Mouse (Mus musculus): Measurements from ENCODE around the gene Ubr2. TPM values are rescaled to one million over a fixed set of nuclear protein-coding genes. Genes with fewer than 3 reads are reported as not detected.

Gene Ubr2
- total RNA-seq, 2 experiments from 2014 or later = 33.7 to 40.0 TPM

DNA sequence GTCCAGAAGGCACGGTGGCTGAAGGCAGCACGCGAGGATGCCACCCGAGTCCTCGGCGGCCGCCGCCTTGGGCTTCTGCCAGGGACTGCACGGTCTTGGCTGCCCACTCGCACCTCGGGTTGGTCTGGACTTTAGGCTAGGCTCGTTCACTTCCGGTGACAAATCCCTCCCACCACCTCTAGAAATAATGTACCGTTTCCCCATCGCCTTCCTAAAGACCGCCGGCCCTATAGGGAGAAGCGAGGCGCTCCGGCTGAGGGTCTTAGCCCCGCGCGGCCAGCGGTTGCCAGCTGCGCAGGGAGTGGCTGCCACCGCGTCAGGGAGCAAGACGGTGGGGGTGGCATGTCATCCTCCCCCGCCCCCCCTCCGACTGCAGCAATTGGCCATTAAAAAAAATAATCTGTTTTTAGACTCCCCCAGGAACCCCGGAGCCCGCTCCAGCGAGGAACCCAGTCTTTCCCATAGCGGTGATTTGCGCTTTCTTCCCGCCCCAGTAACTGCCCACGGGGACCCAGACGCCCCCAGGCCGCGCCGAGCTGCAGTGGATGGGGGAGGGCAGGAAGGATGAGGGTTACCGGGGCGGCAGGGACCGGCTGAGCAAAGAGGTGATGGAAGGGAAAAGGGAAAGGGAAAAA is 120.8 kb downstream of the Ubr2 start:
- ATAC-seq (replicated peaks; ENCODE audit: low FRiP score, low TSS enrichment, poor library complexity, severe bottlenecking) = peak; percentile 8

DNA sequence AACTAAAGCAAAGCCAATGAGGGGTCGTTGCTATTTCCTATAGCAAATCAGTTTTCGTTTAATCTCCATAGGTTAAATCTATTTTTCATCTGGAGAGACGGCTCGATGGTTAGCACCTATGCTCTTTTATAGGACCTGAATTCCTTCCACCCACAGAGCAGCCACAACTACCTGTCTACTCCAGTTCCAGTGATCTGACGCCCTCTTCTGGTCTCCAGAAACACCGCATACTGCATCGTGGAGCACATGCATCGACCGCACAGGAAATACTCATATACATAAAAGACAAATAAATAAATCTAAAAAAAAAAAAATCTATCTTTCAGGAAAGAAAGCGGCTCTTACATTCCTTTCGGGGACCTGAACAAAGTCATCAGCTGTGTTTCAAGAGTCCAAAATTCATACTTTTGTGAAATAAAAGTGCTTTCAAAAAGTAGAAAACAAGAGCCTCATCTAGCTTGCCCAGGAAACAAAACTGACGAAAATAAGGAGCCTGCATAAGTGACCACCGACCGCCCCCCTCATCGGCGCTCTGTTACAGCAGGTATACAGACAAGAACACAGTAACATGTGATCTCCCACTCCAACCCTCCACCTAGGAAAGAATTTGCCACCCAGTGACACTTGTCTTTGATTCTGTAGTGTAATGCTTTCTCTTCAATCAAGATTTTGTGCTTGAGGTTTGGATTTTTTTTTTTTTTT is 121.7 kb downstream of the Ubr2 start:
- ATAC-seq (replicated peaks; ENCODE audit: low FRiP score, low TSS enrichment, poor library complexity, severe bottlenecking) = no peak

DNA sequence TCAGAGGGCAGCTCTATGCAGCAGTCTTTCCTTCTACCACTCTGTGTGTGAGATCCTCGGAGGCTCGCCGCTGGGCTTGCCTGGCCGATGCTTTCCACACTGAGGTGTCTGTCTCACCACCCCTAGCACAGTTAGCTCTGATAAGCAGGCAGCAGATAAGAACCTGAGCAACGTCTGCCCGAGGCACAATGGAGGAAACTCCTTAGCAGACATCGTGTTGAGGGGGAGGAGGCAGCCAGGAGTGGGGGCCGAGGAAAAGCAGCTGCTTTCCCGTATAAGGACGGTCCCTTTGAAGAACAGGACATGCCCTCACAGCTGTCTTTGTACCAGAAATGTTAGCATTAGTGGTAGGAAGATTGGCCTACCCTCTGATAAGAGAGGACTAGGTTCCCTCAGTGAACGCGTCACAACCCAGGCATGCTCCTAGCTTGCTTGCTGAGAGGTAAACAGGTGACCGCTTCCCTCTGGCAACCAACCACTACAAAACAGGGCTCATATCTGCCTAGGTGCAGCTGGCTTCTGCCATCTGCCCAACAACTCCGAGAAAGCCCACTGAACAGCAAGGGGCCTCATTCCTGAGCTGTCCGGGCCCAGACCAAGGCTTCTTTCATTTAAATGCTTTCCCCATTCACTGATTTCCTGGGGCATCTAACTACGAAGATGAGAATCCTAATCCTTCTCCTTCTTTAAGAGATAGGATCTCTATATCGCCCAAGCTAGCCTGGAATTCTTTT is 124.3 kb downstream of the Ubr2 start:
- peak; percentile 41 for ATAC-seq (replicated peaks; ENCODE audit: low FRiP score, low TSS enrichment, poor library complexity, severe bottlenecking)

DNA sequence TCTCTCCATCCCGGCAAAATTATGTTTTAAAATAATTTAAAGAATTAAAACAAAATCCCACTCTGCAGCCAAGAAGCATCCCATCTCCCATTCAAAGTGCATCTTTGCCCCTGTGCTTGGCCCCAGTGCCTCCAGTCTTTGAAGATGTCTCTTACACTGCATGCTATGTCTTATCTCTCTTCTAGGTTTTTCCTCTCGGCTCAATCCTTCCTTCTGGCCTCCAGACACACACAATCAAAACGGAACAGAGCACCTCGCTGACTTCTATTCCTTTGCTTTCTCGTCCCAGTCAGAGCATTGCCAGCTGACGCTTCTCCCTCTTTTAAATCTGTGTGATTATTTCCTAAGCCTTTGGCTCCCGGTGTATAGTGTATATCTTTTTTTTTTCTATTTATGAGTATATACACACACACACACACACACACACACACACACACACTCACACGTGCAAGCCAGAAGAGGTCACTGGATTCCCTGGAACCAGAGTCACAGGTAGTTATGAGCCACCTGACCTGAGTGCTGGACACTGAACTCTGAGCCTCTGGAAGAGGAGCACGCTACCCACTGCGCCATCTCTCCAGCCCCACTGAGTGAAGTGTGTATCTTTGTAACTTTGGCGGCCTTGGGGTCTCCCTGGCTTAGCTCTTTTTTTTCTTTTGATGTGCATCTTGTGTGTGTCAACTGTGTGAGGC is 125.0 kb downstream of the Ubr2 start:
- no peak for ATAC-seq (replicated peaks; ENCODE audit: low FRiP score, low TSS enrichment, poor library complexity, severe bottlenecking)

DNA sequence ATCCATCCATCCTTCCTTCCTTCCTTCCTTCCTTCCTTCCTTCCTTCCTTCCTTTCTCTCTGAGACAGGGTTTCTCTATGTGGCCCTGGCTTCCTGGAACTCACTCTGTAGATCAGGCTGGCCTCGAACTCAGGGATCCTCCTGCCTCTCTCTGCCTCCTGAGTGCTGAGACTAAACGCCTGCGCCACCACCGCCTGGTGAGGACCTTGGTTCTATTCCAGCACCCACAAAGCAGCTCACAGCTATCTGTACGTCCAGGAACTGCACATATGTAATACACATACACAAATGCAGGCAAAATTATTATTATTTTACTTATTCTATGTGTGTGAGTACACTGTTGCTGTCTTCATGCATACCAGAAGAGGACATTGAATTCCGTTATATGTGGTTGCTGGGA is 125.6 kb downstream of the Ubr2 start:
- ATAC-seq (replicated peaks; ENCODE audit: low FRiP score, low TSS enrichment, poor library complexity, severe bottlenecking) = no peak

DNA sequence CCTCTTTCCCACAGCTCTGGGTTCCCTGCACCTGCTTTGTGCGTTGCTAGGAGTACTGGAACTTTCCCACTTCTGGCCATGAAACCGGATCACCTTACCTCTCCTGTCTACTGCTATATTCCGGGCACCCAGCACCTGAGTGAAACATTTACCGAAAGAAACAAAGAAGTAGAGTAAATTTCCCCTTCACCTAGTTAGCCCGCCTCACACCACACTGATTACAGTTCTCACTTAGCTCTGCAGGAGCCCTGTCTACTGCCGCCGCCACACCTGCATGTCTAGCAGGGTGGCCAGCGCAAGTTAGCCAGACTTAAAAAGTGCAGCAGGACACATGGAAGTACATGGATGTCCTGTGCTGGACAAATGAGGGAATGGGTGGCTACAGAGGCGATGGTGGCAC is 127.2 kb downstream of the Ubr2 start:
- ATAC-seq (replicated peaks; ENCODE audit: low FRiP score, low TSS enrichment, poor library complexity, severe bottlenecking) = no peak

DNA sequence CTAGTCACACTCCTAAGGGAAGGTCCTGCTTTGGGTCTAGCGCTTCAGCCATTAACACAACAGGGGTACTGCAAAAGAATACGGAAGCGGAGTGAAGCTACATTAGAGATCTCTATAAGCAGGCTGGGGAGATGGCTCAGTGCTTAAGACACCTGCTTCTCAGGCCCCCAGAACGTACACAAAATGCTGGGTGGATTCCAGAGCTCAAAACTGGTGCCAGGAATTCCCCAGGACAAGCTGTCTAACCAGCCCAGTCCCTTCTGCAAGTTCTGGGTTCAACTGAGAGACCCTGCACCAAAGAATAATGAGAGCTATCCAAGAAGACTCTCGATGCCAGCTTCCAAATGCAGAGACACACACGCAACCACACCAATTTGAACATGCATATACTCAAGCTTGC is 128.6 kb downstream of the Ubr2 start:
- no peak for ATAC-seq (replicated peaks; ENCODE audit: low FRiP score, low TSS enrichment, poor library complexity, severe bottlenecking)

DNA sequence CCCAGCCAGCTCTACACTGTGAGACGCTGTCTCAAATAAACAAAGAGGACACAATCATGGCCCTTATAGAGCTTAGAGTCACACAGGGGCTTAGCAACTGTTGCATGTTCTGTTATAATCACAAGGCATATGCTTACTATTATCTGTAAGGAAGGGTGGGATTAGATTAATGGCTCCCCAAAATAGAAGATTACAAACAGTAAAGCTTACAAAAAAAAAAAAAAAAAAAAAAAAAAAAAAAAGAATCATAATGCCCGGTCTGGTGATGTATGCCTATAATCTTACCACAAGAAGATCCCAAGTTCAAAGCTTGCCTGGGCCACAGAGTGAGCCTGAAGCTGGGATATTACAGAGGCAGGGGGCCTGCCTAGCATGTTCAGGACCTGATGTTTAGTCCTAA is 130.0 kb downstream of the Ubr2 start:
- ATAC-seq (replicated peaks; ENCODE audit: low FRiP score, low TSS enrichment, poor library complexity, severe bottlenecking) = 0 out of 2 replicates have a peak, but pooled peaks have one; percentile 14

DNA sequence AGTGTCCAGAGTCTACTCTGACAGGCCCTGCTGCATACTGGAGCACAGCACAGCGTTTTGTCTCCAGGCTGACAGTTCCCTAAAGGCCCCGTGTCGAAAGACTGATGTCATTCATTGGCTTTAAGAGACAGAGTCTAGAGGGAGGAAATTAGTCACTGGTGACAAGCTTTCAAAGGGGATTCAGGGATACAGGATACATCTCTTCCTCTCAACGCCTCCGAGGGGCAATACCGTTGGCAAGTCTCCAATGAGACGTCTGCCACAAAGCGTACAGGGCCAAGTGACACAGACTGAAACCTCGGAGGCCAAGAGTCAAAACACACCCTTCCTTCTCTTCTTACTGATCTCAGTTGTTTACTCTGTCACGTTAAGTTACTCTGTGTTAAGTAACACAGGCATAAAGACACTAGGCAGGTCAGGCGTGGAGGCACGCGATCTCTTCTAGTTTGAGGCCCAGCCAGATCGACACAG is 130.5 kb downstream of the Ubr2 start:
- 0 out of 2 replicates have a peak, but pooled peaks have one; percentile 23 for ATAC-seq (replicated peaks; ENCODE audit: low FRiP score, low TSS enrichment, poor library complexity, severe bottlenecking)

Other genes starting within 250 kb of the Ubr2 start
- not detected in 2 replicates for gene Ptcra, start 246.8 kb downstream of the Ubr2 start, total RNA-seq (2014; fragmentation: Nextera tagmentation)
- gene Ptcra, start 246.8 kb downstream of the Ubr2 start, total RNA-seq (2017) = not detected in 2 replicates
- 31.1 and 31.3 TPM in 2 replicates for gene 2310039H08Rik, start 237.9 kb downstream of the Ubr2 start, total RNA-seq (2014; fragmentation: Nextera tagmentation)
- 11.9 TPM in 2 replicates for gene 2310039H08Rik, start 237.9 kb downstream of the Ubr2 start, total RNA-seq (2017)
- 90.3 and 93.8 TPM in 2 replicates for gene Rpl7l1, start 227.9 kb downstream of the Ubr2 start, total RNA-seq (2014; fragmentation: Nextera tagmentation)
- 201 and 239 TPM in 2 replicates for gene Rpl7l1, start 227.9 kb downstream of the Ubr2 start, total RNA-seq (2017)
- 24.6 and 28.7 TPM in 2 replicates for gene Bicral, start 152.1 kb downstream of the Ubr2 start, total RNA-seq (2014; fragmentation: Nextera tagmentation)
- 10.4 and 16.5 TPM in 2 replicates for gene Bicral, start 152.1 kb downstream of the Ubr2 start, total RNA-seq (2017)
- gene Tbcc, start 119.9 kb downstream of the Ubr2 start, total RNA-seq (2014; fragmentation: Nextera tagmentation) = 19.3 and 20.4 TPM in 2 replicates
- 10.9 and 13.3 TPM in 2 replicates for gene Tbcc, start 119.9 kb downstream of the Ubr2 start, total RNA-seq (2017)
- not detected in 2 replicates for gene Prph2, start 100.1 kb downstream of the Ubr2 start, total RNA-seq (2014; fragmentation: Nextera tagmentation)
- not detected in 2 replicates for gene Prph2, start 100.1 kb downstream of the Ubr2 start, total RNA-seq (2017)